Mouse (Mus musculus) megakaryocyte, embryonic 14.5 days (primary cell): Measurements from ENCODE around the gene Eml6.

Experiments used
- FLI1 ChIP-seq: IDR thresholded peaks from 2 replicates; pipeline ENCODE4 v1.6.1; 2012; ENCODE audit warnings: low read length, inconsistent platforms, mixed read lengths
- GATA1 ChIP-seq: IDR thresholded peaks from 3 replicates; pipeline ENCODE4 v1.6.1; 2012; ENCODE audit warnings: mixed read lengths, low read length, inconsistent platforms, borderline replicate concordance

DNA sequence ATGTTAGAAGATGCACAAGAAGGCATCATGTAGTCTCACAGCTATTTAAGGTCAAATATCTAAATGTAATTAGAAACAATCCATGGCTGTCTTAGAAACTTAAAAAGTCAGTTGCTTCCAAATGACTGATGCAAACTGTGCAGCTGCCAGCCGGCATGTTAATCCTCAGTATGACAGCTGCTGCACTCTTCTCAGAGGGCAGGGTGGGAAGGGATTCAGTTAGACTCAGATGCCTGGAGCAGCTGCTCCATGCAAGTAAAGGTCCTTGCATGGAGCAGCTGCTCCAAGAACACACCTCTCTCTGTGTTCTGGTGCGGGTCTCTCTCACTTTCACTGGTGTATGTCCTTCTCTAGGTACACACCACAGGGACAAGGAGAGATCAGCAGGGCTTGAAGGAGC lies 251.5 kb downstream of the Eml6 start:
- TF ChIP-seq GATA1, result no peak
- no peak for TF ChIP-seq FLI1
